Mouse (Mus musculus): ENCODE results near the gene Dppa2.

DNA sequence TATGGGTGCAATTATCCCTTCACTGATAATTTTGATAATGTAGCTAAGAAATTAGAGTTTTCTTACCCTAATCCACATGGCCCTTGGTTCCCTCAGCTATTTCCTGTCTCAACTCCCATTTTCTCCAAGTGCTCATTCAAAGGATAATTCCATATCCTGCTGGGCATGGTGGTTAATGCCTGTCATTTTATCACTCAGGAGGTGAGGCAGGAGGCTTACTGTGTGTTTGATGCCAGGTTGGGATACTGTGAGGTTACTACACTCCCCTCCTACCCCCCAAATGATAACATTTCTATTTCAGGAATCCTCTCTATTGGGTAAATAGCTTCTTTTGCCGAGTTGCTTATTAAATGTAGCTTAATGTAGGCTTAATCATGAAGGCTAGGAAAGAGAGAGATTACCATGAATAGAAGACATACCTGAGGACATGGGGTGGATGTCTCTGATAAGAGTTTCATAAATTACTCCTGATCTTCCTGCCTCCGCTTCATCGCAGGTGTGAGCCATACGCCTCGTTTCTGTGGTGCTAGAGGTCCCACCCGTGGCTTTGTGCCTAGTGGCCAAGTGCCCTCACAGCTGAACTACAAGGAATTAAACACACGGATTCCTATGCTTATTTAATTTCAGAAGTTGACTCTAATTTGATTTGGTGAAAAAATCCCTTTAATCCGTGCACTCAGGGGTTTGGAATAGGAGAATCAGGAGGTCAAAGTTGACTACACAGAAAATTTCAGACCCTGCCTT lies 20.1 kb downstream of the Dppa2 start:
- no peak for TF ChIP-seq EP300 (IDR thresholded peaks at IDR 0.05)
- no peak for TF ChIP-seq CTCF (IDR thresholded peaks at IDR 0.05)

All from lung, postnatal 0 days (tissue).